Mouse (Mus musculus) cerebellum, postnatal 4 days (tissue): ENCODE measurements at regions not wholly inside any gene's neighbourhood (a gene's known extent, or its start where the extent isn't known, plus 50 kb on each side); places are given as distances from the start of the nearest gene placed in this dataset.

Experiments used
- DNase-seq, 2 experiments: peaks; one replicate each; pipeline ENCODE4 v3.0.0; 2022; ENCODE audit warnings: low spot score in 2 of 2, mixed read lengths in 1 of 2

GRCm38 (mm10) chr1:183504103-183504841 lies 86.3 kb downstream of the Hhipl2 start:
- peak in 1 of 2 experiments; percentile 15 for DNase-seq

- DNase-seq: no peak
Observed at GRCm38 (mm10) chr1:183507893-183508292, 89.9 kb downstream of the Hhipl2 start.

DNA sequence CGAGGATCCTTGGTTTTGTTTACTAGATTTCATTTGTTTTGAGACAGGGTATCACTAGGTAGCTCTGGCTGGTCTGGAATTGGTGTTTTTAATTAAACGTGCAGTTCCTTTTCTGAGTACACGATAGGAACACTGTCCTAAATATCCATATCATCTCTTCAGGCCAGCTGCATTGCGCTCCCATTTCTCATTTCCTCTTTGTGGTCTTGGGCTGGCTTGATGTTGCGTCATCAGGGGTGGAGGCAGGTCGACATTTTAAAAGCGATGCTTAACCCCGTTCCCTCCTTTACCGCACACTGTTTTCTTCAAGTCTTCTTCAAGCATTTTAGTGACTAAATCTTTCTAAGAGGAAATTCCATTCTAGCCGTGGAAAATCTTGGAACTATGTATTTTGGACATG lies 92.7 kb downstream of the Hhipl2 start:
- DNase-seq: no peak

GRCm38 (mm10) chr1:183513876-183514275 lies 95.9 kb downstream of the Hhipl2 start:
- DNase-seq: no peak

GRCm38 (mm10) chr1:183514281-183514983 lies 96.4 kb downstream of the Hhipl2 start:
- no peak for DNase-seq

DNA sequence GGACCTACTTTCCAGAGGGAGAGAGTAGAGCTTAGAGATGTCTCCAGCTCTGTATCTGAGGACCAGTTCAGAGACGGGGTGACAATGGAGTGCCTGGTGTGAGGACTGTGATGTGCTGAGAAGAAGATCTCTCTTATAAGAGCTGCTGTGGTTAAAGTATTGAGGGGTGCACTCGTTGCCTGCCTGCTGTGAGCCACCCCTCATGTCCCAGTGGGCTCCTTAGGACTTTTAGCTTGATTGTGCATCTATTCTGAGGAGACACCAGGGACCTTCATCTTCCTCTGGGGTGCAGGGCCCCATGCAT lies 96.9 kb downstream of the Hhipl2 start:
- DNase-seq: no peak

DNA sequence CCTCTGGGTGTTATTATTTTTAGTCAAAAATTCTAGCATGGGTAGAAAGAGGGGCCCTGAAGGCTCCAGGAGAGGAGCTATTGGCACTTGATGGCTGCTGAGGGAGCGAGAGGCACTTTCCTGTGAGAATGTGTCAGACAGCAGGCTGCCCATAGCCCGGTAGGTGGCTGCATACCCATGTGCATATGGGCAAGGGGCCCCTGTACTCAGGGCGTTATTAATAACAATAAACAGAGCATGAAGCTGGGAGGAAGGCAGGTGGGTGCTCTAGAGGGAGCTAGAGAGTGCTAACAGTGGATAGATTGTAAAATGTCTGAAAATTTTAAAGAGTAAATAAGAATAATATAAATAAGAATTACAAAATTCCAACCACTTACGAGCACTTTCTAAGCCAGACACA lies 98.2 kb downstream of the Hhipl2 start:
- DNase-seq: peak in 1 of 2 experiments; percentile 14

DNA sequence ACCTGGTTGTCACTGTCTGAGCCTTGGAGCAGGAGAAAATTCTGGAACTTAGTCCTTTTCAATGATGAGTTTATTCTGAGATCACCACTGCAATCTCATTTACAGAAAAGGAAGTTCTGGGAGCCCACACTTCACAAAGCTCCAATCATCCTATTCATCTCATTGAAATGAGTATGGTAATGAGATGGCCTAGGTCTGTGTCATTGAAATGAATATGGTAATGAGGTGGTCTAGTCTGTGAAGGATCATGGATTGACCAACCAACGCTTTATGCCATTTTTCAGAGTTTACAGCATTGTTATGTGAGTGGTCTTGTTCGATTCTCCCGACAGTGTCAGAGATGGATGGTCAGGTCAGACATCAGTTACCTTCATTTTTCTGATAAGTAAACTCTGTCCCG lies 99.2 kb downstream of the Hhipl2 start:
- no peak for DNase-seq

DNA sequence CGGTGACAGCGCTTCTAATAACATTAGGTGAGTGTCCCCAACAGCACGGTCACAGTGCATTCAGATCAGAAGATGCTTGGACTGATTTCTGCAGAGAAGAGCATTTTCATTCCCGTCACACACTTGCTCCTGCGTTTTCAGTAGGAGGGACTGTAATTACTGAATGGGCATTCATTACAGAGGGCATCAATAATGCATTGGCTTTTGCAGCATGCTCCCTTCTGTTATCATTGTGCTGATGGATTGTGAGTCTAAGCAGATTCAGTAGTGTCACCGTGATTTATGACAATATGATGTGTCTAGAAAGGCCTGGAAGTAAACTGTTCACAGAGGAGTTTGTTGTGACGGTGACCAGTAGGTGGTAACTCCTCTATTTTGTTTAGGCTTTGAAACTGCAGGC lies 103.6 kb downstream of the Hhipl2 start:
- no peak for DNase-seq

- no peak for DNase-seq
Observed at GRCm38 (mm10) chr1:183533386-183533785, 115.4 kb downstream of the Hhipl2 start.

DNA sequence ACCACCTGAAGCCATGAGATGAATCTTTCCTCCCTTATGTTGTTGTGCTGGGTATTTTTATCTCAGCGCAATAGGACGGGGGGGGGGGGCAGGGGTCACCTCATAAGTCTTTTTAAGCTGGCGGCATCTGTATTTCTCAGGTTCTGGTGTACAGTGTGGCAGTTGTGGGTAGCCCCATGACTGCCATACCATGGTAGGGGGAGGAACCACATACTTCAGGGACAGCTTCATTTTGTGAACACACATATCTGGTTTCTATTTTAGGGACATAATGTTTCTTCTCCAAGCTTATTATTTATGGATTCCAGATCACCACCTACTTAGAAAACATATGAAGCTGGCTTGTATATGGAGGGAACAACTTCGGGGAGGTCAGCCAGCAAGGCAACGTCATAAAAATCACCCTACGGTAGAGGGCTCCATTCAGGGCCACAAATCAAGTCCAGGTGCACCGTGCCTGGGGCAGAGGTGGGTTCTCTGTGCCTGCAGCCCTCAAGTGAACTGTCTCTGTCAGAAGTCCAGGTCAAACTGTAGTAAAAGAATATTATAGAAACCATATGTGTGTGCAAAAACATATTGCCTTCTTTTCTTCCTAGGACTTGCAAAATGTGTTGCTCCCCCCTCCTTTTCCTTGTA lies 130.9 kb downstream of the Hhipl2 start:
- no peak for DNase-seq

DNA sequence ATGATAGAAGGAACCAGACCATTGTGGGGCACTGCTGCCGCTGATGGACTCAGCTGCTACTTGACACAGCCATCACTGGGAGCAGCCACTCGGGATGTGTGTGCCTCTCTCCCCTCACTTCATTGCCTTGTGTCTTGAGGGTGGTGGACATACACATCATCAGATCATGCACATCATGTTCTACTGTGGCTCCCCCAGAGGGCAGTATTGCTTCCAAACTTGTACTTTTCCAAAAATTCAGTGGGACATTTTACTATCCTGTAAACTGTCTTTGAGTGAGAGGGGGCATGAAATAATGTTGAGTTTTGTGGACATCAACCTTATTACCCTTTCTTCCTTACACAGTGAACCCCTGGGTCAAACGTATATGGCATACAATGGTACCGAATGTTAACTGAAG lies 134.6 kb downstream of the Hhipl2 start:
- no peak for DNase-seq

DNA sequence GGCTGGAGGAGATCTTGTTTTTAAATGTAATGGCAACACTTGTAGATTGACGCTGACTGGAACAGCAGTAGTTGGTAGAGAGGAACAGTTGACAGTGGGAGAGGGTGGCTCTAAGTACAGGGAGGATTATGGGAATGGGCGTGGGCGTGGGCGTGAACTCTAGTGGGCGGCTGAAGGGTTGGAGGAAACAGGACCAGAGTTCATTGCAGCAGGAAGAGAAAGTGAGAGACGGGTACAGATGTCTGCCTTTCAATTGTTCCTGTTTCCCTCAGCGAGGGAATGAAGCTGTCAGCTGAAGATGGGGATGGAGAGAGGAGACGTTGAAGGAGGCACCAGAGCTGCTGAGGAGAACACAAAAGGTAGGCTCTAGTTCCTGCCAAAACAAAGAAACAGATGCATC lies 135.2 kb downstream of the Hhipl2 start:
- DNase-seq: no peak

- no peak for DNase-seq
Observed at GRCm38 (mm10) chr1:183562853-183563252, 144.8 kb downstream of the Hhipl2 start.

GRCm38 (mm10) chr1:183573621-183574585 lies 155.9 kb downstream of the Hhipl2 start:
- DNase-seq: no peak

GRCm38 (mm10) chr1:183584861-183585260 lies 166.8 kb downstream of the Hhipl2 start:
- DNase-seq: no peak

DNA sequence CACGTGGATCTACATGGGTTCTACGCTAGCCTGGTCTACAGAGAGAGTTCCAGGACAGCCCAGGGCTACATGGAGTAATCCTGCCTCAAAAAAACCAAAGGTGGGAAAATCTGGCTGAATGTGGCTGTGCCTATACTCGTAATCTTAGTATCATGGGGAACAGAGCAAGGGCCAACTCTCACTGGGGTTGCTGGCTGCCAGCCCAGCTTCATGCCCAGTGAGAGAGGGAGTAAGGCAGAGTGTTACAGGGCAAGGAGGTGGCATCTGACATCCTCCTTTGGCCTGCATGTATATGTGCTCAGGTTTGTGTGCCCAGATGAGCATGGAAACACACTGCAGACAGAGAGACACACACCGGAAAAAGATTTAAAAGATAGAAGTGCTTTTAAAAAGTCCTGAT lies 168.4 kb downstream of the Hhipl2 start:
- DNase-seq: peak in 1 of 2 experiments; percentile 16

DNA sequence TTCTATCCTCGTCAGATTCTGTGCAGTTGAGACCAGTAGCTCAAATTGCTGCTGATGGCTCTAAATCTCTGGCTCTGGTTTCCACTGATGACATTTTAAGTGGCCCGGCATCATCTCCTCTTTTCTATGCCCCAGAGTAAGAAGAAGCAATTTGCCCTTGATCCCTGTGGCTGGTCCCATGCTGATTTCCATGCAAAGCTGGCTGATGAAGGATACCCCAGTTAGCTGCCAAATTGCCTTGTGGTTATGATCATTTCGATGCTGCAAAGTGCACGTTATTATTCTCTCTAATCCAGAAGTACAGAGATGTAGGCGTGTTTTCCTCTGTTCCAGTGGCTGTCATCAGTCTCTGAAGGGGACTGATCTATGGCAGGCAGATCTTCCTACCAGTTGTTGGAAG lies 177.3 kb downstream of the Hhipl2 start:
- DNase-seq: no peak

- DNase-seq: no peak
Observed at GRCm38 (mm10) chr1:183600466-183600865, 182.5 kb downstream of the Hhipl2 start.

- no peak for DNase-seq
Observed at GRCm38 (mm10) chr1:183611966-183612694, 194.1 kb downstream of the Hhipl2 start.

- DNase-seq: no peak
Observed at GRCm38 (mm10) chr1:183619451-183620059, 201.5 kb downstream of the Hhipl2 start.
